In the genomic region with DNA sequence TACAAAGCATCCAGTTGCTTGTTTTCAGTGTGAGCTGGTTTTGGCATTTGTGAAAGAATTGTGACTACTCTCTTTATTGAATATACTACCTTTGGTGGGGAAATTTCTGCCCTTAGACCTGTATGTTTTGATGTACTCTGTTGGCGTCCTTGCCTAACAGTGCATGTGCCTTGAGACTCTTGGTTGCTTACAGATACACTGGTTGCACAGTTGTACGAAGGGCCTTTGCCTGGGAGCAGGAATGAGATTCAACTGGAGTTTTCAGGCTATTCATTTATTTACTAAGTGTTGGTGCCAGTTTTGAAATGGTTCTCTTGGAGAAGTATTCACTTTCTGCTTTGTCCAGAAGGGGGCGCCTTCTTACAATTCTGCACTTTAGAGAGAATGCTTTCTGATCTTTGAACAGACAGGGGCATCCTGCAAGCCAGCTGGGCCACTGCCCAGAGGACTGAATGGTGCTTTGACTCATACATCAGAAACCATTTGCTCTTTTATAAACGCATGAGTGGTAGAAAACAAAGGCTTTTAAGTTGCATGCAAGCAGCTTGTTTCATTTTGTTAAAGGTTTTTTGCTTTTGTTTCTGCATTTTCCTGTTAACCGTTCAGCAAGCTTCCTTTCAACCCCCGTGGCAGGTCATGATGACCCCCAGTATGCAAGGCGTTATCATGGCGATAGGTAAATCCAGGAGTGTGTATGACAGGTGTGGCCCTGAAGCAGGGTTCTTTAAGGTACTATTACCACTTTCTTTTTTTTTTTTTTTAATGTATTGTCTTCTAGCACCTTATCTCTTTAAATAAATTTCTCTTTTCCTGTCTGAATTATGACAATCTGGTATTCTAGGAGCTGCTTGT, we compare ENCODE assay signal across 8 mouse cellular contexts.
A peak's percentile ranks its signal among the peaks of the same experiment; 100 is the strongest.
DNase-seq lines count a peak whose midpoint lies in the region.

No protein-coding gene starts in this region.

- intact Hi-C loops in left cerebral cortex, postnatal 36 days (cut with DNase I) = no loop called here

- DNase-seq in A20 (ENCODE audit: low read depth, low spot score) = peak; percentile 49
- peak; percentile 43 for DNase-seq in T-cell, adult 2 months (ENCODE audit: low spot score)
- DNase-seq in cerebellum, postnatal 14 days = peak; percentile 90 to 93
- peak; percentile 38 to 62 for DNase-seq in frontal cortex, postnatal 25 days (ENCODE audit: low spot score in 2 of 2)
- DNase-seq in induced T-regulatory cell, adult 2 months (ENCODE audit: low read depth) = peak; percentile 66
- DNase-seq in left cerebral cortex, postnatal 36 days (ENCODE audit: low spot score in 2 of 2) = peak; percentile 31 to 60
- DNase-seq in natural killer cell, adult 2 months (ENCODE audit: low spot score in 2 of 2) = peak; percentile 42 to 43
- DNase-seq in testis, postnatal 10 days (ENCODE audit: low spot score) = peak; percentile 71

Comparison
In these comparisons a context has a peak if more than half of its experiments do, and no peak if none do; other contexts are left out.
1. Peak in every context shown above with its lines: DNase-seq.